Mouse (Mus musculus) hindbrain, embryonic 13.5 days (tissue): ENCODE results near the gene Gm5640. TPM values are rescaled to one million over a fixed set of nuclear protein-coding genes. Genes with fewer than 3 reads are reported as not detected.
A peak's percentile ranks its signal among the peaks of the same experiment; 100 is the strongest.
"Not testable (repeated sequence)": the region's sequence is repeated elsewhere in the genome, so short reads cannot be mapped to it uniquely, and the experiment has no call there.

Experiments used
- ATAC-seq: fragments of 200-750 bp; cut with Nextera tagmentation; 2 replicates; pipeline ENCODE4 v1.8.0; 2017; ENCODE audit warnings: moderate TSS enrichment; ENCODE audit not compliant: low FRiP score
- H3K27ac ChIP-seq: fragments of 300-500 bp; sonication (generic); 2 replicates; pipeline ENCODE4 v1.5.1; 2015; ENCODE audit warnings: inconsistent platforms, mild to moderate bottlenecking, moderate library complexity
- H3K27me3 ChIP-seq: fragments of 300-500 bp; sonication (generic); 2 replicates; pipeline ENCODE4 v1.6.1; 2015; ENCODE audit warnings: mild to moderate bottlenecking, inconsistent platforms
- H3K36me3 ChIP-seq: fragments of 300-500 bp; sonication (generic); 2 replicates; pipeline ENCODE4 v1.6.1; 2015; ENCODE audit warnings: mild to moderate bottlenecking, inconsistent platforms
- H3K4me1 ChIP-seq: fragments of 300-500 bp; sonication (generic); replicated peaks from 2 replicates; pipeline ENCODE4 v1.6.1; 2015; ENCODE audit warnings: inconsistent platforms
- H3K4me2 ChIP-seq: fragments of 300-500 bp; sonication (generic); 2 replicates; pipeline ENCODE4 v1.6.1; 2015; ENCODE audit warnings: inconsistent platforms, mild to moderate bottlenecking, moderate library complexity
- H3K4me3 ChIP-seq: fragments of 300-500 bp; sonication (generic); 2 replicates; pipeline ENCODE4 v1.5.1; 2015; ENCODE audit warnings: mild to moderate bottlenecking, inconsistent platforms
- H3K9ac ChIP-seq: fragments of 300-500 bp; sonication (generic); 2 replicates; pipeline ENCODE4 v1.6.1; 2015; ENCODE audit warnings: mild to moderate bottlenecking, inconsistent platforms
- H3K9me3 ChIP-seq: fragments of 300-500 bp; sonication (generic); 2 replicates; pipeline ENCODE4 v1.6.1; 2016; ENCODE audit warnings: inconsistent platforms
- WGBS: fragments of 180-500 bp; shearing (Covaris S2); methylation state at CpG from one replicate; pipeline ENCODE4 v1.1.7; 2015; 5-methylcytosine and 5-hydroxymethylcytosine counted together
- polyA plus RNA-seq: library from polyadenylated mRNA; unstranded; fragments of >200 nt; fragmentation: Nextera tagmentation; extraction: Ambion mirVana; gene quantifications from 2 replicates; pipeline ENCODE4 v1.2.1, GENCODE M21; 2015

Gene Gm5640
- 0.18 and 0.21 TPM in 2 replicates for polyA plus RNA-seq

GRCm38 (mm10) chrX:74645466-74646323 lies at the start of gene Gm5640:
Gm5640 (minus strand) TSS chrX:74645635.
- not testable (repeated sequence) for H3K9ac ChIP-seq, H3K36me3 ChIP-seq, H3K4me3 ChIP-seq, H3K27ac ChIP-seq, H3K4me2 ChIP-seq, H3K4me1 ChIP-seq, H3K27me3 ChIP-seq, H3K9me3 ChIP-seq
- peak; percentile 71 for ATAC-seq
- 63% methylated on average over 2 of the region's 5 CpGs for WGBS

- not testable (repeated sequence) for H3K36me3 ChIP-seq, H3K4me2 ChIP-seq, H3K27me3 ChIP-seq, H3K9ac ChIP-seq, ATAC-seq, H3K27ac ChIP-seq, H3K4me3 ChIP-seq, H3K4me1 ChIP-seq, H3K9me3 ChIP-seq
- WGBS, result no CpG with 5 or more reads among the region's 1 CpGs
Measured at GRCm38 (mm10) chrX:74646393-74646792, 958 bp upstream of the Gm5640 start.

- no peak within 1 kb of the TSS for H3K4me3 ChIP-seq
- no peak within 1 kb of the TSS for H3K4me2 ChIP-seq
- H3K36me3 ChIP-seq, result no peaks in the 10 kb centered on the region
- no peak within 1 kb of the TSS for H3K9ac ChIP-seq
- no peak within 1 kb of the TSS for H3K27ac ChIP-seq
- 92% methylated on average over 2 of the region's 2 CpGs for WGBS
- ATAC-seq, result no peak
- no peaks in the 10 kb centered on the region for H3K4me1 ChIP-seq
- no peaks in the 10 kb centered on the region for H3K27me3 ChIP-seq
- H3K9me3 ChIP-seq, result no peaks in the 10 kb centered on the region
Measured at GRCm38 (mm10) chrX:74592379-74592778, 53.1 kb downstream of the Gm5640 start, which contains the start of gene Olfr1325. Olfr1325 (plus strand) TSS chrX:74592679.

Other genes with a start within 250 kb of the Gm5640 start
- 49.9 and 55.0 TPM in 2 replicates for gene G6pdx, start 216.4 kb downstream of the Gm5640 start, polyA plus RNA-seq
- gene Gm6880, start 164.2 kb downstream of the Gm5640 start, polyA plus RNA-seq, result not detected in 2 replicates
- not detected in 2 replicates for gene Olfr1326-ps1, start 70.7 kb downstream of the Gm5640 start, polyA plus RNA-seq
- not detected in 2 replicates for gene Olfr1325, start 53.0 kb downstream of the Gm5640 start, polyA plus RNA-seq
- gene Gm6890, start 95.3 kb upstream of the Gm5640 start, polyA plus RNA-seq, result not detected in 2 replicates
- gene Gm5936, start 191.6 kb upstream of the Gm5640 start, polyA plus RNA-seq, result not detected in 2 replicates